Mouse (Mus musculus): ENCODE measurements around the gene Pglyrp1.

DNA sequence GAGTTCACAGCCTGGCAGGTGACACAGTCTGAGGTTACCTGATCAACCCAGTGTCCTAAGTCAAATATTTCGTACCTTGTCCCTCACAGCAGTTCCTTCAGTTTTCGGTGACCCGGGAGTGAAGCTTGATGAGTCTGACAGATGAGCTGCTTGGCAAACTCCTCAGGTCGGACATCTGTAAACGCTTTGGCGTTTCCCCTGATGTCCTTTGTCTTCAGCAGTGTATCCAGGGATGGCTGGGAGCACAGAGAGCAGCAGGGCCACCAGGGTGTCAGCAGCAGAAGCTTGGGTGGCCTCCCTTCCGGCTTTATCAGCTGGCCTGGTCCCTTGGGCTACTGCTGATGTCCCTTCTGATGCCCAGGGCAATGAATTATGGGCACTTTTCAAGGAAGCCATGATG is 7.6 kb downstream of the Pglyrp1 start:
- TF ChIP-seq MAFK (IDR thresholded peaks at IDR 0.05; ENCODE audit: insufficient read depth, low read depth, low read length) (no peak), ZNF384 (IDR thresholded peaks at IDR 0.05; ENCODE audit: low read depth, low read length) (no peak)
